Mouse (Mus musculus) c-Kit-positive CD71-negative TER-119-negative erythroid progenitor cells, embryonic 14.5 days (primary cell): ENCODE results near the gene Kcnip4.

ENCODE experiments used
- DNase-seq: peaks from one replicate; pipeline ENCODE4 v3.0.0-alpha.2; 2013; ENCODE audit warnings: low read depth

Kcnip4 gene

GRCm38 (mm10) chr5:48408276-48408675 lies 1116.4 kb downstream of the Kcnip4 start:
- no peak for DNase-seq

GRCm38 (mm10) chr5:48402497-48402896 lies 1122.2 kb downstream of the Kcnip4 start:
- no peak for DNase-seq

DNA sequence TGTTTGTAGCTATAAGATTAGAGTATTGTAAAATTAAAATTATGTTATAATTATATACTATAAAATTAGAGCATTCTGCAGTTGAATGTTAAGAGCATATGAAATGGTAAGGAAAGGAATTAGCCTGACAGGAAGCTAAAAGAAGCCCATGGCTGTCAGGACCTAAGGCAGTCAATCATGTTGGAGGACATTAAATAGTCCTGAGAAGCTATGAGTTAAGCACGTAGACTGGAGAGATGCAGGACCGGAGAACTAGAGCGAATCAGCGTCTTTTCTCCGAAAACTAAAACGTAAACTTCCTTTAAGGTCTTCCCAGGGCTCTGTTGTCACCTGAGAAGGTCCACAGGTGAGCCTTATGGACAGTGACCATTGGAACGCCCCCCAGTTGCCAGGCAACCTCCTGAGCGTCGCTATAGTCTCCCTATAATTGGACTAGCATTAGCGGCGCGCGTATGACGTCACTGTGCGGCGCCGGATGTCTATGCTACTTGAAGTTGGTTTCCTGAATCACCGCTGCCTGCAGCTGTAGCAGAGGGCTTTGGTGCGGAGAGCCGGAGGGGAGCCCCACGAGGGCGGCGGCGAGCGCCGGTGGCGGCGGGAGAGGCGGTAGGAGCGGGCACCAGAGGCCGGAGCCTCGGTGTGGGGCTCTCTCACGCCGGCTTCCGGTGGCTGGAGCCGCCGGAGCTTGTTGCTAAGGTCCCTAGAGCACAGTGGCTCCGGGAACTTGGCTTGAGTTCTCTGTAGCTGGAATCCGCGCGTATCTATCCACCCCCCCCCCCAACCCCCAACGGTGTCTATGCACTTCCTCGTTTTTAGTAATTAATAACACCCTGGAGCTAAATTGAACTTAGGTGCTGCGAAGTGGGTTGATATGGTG lies 1152.6 kb downstream of the Kcnip4 start:
- peak; percentile 86 for DNase-seq

DNA sequence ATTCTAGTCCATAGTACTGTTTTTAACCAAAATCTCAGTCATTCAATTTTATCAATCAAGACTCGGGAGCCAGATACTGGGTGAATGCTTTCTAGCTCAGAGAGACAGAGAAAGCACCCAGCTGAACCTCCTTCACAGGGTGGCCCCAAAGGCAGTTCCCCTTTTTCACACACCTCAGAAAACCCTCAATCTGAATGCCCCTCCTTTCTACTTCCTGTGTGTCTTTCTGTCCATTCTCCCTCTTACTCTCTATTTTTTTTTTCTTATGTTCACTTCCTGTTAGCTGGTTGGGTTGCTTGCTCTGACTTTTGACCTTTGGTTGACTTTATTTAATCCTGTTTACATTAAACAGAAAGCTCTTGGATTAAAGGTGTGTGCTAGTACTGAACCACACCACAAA lies 1175.4 kb downstream of the Kcnip4 start:
- DNase-seq = no peak

DNA sequence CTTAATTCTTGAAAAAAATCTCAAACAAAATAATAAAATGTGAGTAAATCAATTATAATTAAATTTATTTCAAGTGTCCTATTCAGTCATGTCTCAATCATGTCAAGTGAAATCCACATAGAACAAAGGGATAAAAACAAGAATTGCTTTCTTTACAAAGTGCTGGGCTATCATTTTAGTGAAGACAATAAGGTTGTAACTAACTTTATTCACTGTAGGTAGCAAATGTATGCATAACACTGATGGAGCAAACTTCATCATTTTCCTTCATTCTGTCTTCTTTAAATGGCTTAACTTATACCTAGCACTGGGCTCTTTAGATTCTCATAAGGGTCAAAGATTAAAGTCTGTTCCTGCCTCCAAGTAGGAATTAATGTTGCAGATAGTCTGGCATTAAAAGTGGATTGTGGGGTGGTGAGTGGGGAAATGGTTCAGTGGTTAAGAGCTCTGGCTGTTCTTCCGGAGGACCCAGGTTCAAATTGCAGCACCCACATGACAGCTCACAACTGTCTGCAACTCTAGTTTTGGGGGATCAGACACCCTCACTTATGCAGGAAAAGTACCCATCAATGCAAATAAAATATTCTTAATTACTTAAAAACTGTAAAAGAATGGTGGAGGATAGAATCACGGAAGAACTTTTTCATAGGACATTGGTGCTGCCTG lies 1178.6 kb downstream of the Kcnip4 start:
- no peak for DNase-seq

GRCm38 (mm10) chr5:48345095-48345982 lies 1179.4 kb downstream of the Kcnip4 start:
- DNase-seq = no peak

- no peak for DNase-seq
Observed at GRCm38 (mm10) chr5:48340808-48341433, 1183.8 kb downstream of the Kcnip4 start.
